Mouse (Mus musculus): ENCODE measurements around the gene Cdk5rap2.
A peak's percentile ranks its signal among the peaks of the same experiment; 100 is the strongest.

Cdk5rap2 gene

GRCm38 (mm10) chr4:70409994-70410721, at the start of gene Cdk5rap2:
Cdk5rap2 (minus strand) TSS chr4:70410443.
- peak; percentile 96 to 97 for DNase-seq (ENCODE audit: low spot score in 2 of 2)

- no peak for DNase-seq (ENCODE audit: low spot score in 2 of 2)
Observed at GRCm38 (mm10) chr4:70452161-70452560, 41.9 kb upstream of the Cdk5rap2 start.

GRCm38 (mm10) chr4:70451750-70452149, 41.5 kb upstream of the Cdk5rap2 start:
- DNase-seq (ENCODE audit: low spot score in 2 of 2) = peak in 1 of 2 experiments; percentile 24

GRCm38 (mm10) chr4:70449668-70450067, 39.4 kb upstream of the Cdk5rap2 start:
- no peak for DNase-seq (ENCODE audit: low spot score in 2 of 2)

- DNase-seq (ENCODE audit: low spot score in 2 of 2) = no peak
Observed at GRCm38 (mm10) chr4:70446774-70447173, 36.5 kb upstream of the Cdk5rap2 start.

GRCm38 (mm10) chr4:70420202-70420601, 10.0 kb upstream of the Cdk5rap2 start:
- DNase-seq (ENCODE audit: low spot score in 2 of 2) = no peak

GRCm38 (mm10) chr4:70412126-70412525, 1.9 kb upstream of the Cdk5rap2 start:
- peak; percentile 25 to 29 for DNase-seq (ENCODE audit: low spot score in 2 of 2)

GRCm38 (mm10) chr4:70409456-70409855, 787 bp downstream of the Cdk5rap2 start:
- no peak for DNase-seq (ENCODE audit: low spot score in 2 of 2)

- peak; percentile 60 to 72 for DNase-seq (ENCODE audit: low spot score in 2 of 2)
Observed at GRCm38 (mm10) chr4:70402109-70402819, 8.0 kb downstream of the Cdk5rap2 start.

- DNase-seq (ENCODE audit: low spot score in 2 of 2) = no peak
Observed at GRCm38 (mm10) chr4:70399476-70399875, 10.8 kb downstream of the Cdk5rap2 start.

- no peak for DNase-seq (ENCODE audit: low spot score in 2 of 2)
Observed at GRCm38 (mm10) chr4:70399074-70399473, 11.2 kb downstream of the Cdk5rap2 start.

GRCm38 (mm10) chr4:70398088-70398487, 12.2 kb downstream of the Cdk5rap2 start:
- no peak for DNase-seq (ENCODE audit: low spot score in 2 of 2)

GRCm38 (mm10) chr4:70396701-70397100, 13.5 kb downstream of the Cdk5rap2 start:
- DNase-seq (ENCODE audit: low spot score in 2 of 2) = no peak

- DNase-seq (ENCODE audit: low spot score in 2 of 2) = no peak
Observed at GRCm38 (mm10) chr4:70394736-70395135, 15.5 kb downstream of the Cdk5rap2 start.

GRCm38 (mm10) chr4:70391760-70392372, 18.4 kb downstream of the Cdk5rap2 start:
- DNase-seq (ENCODE audit: low spot score in 2 of 2) = peak in 1 of 2 experiments; percentile 3

- no peak for DNase-seq (ENCODE audit: low spot score in 2 of 2)
Observed at GRCm38 (mm10) chr4:70391073-70391472, 19.2 kb downstream of the Cdk5rap2 start.

GRCm38 (mm10) chr4:70386206-70386605, 24.0 kb downstream of the Cdk5rap2 start:
- no peak for DNase-seq (ENCODE audit: low spot score in 2 of 2)

GRCm38 (mm10) chr4:70377359-70377758, 32.9 kb downstream of the Cdk5rap2 start:
- DNase-seq (ENCODE audit: low spot score in 2 of 2) = no peak

- DNase-seq (ENCODE audit: low spot score in 2 of 2) = no peak
Observed at GRCm38 (mm10) chr4:70365061-70365858, 45.0 kb downstream of the Cdk5rap2 start.

GRCm38 (mm10) chr4:70361366-70361765, 48.9 kb downstream of the Cdk5rap2 start:
- DNase-seq (ENCODE audit: low spot score in 2 of 2) = no peak

- DNase-seq (ENCODE audit: low spot score in 2 of 2) = peak; percentile 28 to 55
Observed at GRCm38 (mm10) chr4:70355659-70356350, 54.4 kb downstream of the Cdk5rap2 start.

Data from frontal cortex, postnatal 10 days (tissue).